Mouse (Mus musculus) kidney, embryonic 15.5 days (tissue): Measurements from ENCODE around the gene Slc16a3. TPM values are rescaled to one million over a fixed set of nuclear protein-coding genes. Genes with fewer than 3 reads are reported as not detected.
A peak's percentile ranks its signal among the peaks of the same experiment; 100 is the strongest.

Experiments used
- ATAC-seq: fragments of 200-750 bp; cut with Nextera tagmentation; replicated peaks from 2 replicates; pipeline ENCODE4 v1.8.0; 2017; ENCODE audit warnings: moderate TSS enrichment; ENCODE audit not compliant: low FRiP score
- H3K27ac ChIP-seq: fragments of 300-500 bp; sonication (generic); 2 replicates; pipeline ENCODE4 v1.5.1; 2015; ENCODE audit warnings: mild to moderate bottlenecking, inconsistent platforms
- H3K27me3 ChIP-seq: fragments of 300-500 bp; sonication (generic); 2 replicates; pipeline ENCODE4 v1.6.1; 2015; ENCODE audit warnings: inconsistent platforms
- H3K36me3 ChIP-seq: fragments of 300-500 bp; sonication (generic); 2 replicates; pipeline ENCODE4 v1.6.1; 2015; ENCODE audit warnings: inconsistent platforms
- H3K4me1 ChIP-seq: fragments of 300-500 bp; sonication (generic); 2 replicates; pipeline ENCODE4 v1.6.1; 2015; ENCODE audit warnings: inconsistent platforms
- H3K4me2 ChIP-seq: fragments of 300-500 bp; sonication (generic); 2 replicates; pipeline ENCODE4 v1.6.1; 2015; ENCODE audit warnings: moderate library complexity, mild to moderate bottlenecking, inconsistent platforms
- H3K4me3 ChIP-seq: fragments of 300-500 bp; sonication (generic); replicated peaks from 2 replicates; pipeline ENCODE4 v1.5.1; 2015; ENCODE audit warnings: mild to moderate bottlenecking, inconsistent platforms
- H3K9ac ChIP-seq: fragments of 300-500 bp; sonication (generic); 2 replicates; pipeline ENCODE4 v1.6.1; 2015; ENCODE audit warnings: mild to moderate bottlenecking, inconsistent platforms
- H3K9me3 ChIP-seq: fragments of 300-500 bp; sonication (generic); replicated peaks from 2 replicates; pipeline ENCODE4 v1.6.1; 2016; ENCODE audit warnings: inconsistent platforms
- WGBS: fragments of 180-500 bp; shearing (Covaris S2); methylation state at CpG from one replicate; pipeline ENCODE4 v1.1.7; 2015; ENCODE audit warnings: mixed read lengths; 5-methylcytosine and 5-hydroxymethylcytosine counted together
- polyA plus RNA-seq: library from polyadenylated mRNA; unstranded; fragments of >200 nt; fragmentation: Nextera tagmentation; extraction: Ambion mirVana; gene quantifications from 2 replicates; pipeline ENCODE4 v1.2.1, GENCODE M21; 2015

Gene Slc16a3
- polyA plus RNA-seq, 1 experiment from 2014 or later, result 66.0 TPM

DNA sequence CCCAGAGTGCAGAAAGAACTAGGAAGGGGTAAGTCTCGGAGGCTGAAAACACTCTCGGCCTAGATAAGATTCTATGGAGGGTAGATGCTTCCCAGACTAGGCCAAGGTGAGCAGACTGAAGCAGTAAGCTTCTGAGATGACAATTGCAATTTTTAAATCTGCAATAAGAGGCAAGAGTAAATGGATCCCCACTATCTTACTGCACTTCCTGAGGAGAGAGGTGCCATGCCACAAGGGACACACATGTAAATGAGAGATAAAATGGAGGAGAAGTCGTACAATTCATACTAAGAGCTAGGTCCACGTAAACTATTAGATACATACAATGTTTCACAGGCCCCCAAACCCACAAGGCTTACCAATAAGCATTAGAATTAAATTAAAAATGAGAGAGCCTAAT, 19.8 kb upstream of the Slc16a3 start:
- ATAC-seq, result no peak
- Histone ChIP-seq H3K27ac (no peak overlapping the region), H3K27me3 (no peaks in the 10 kb centered on the region), H3K9me3 (no peaks in the 10 kb centered on the region), H3K9ac (no peak overlapping the region), H3K36me3 (peaks cover 24% of the 10 kb centered on the region), H3K4me2 (no peak overlapping the region), H3K4me3 (no peak overlapping the region), H3K4me1 (peaks cover 16% of the 10 kb centered on the region; the same call in 1 of the 2 replicates)
- 96% methylated on average over 4 of the region's 4 CpGs for WGBS

DNA sequence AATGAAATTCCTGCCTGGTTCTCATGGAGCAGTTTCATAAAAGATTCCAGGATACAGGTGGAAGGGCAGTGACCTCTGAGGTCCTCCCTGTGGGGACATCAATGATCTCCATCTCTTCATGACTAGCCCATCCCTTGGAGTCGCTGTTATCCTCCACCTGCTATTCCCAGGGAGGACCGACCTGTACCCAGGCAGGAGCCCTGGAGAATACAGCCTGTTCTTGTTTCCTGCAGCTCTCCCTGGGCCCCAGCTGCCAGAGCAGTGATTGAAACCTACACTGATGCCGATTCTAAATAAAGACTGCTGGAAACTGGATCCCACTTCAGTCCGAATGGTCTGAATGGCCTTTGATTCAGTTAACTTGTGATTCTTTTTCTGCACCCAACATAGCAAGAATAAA, 16.8 kb upstream of the Slc16a3 start:
- no peak overlapping the region for H3K27ac ChIP-seq
- H3K9ac ChIP-seq, result no peak overlapping the region
- H3K9me3 ChIP-seq, result no peaks in the 10 kb centered on the region
- H3K4me3 ChIP-seq, result no peak overlapping the region
- H3K4me2 ChIP-seq, result peak overlapping the region; percentile 81; the same call in 1 of the 2 replicates
- H3K36me3 ChIP-seq, result peaks cover 1% of the 10 kb centered on the region
- WGBS, result 83% methylated on average over 4 of the region's 4 CpGs
- ATAC-seq, result no peak
- peaks cover 16% of the 10 kb centered on the region; the same call in 1 of the 2 replicates for H3K4me1 ChIP-seq
- no peaks in the 10 kb centered on the region for H3K27me3 ChIP-seq

GRCm38 (mm10) chr11:120932564-120933398, 15.5 kb upstream of the Slc16a3 start, which contains the start of gene Ccdc57:
Gene Ccdc57, minus strand, starts transcription at chr11:120932872.
- Histone ChIP-seq H3K27me3 (no peaks in the 10 kb centered on the region), H3K9me3 (no peaks in the 10 kb centered on the region), H3K36me3 (no peaks in the 10 kb centered on the region), H3K4me2 (peak within 1 kb of the TSS; percentile 81), H3K9ac (peak within 1 kb of the TSS; percentile 72), H3K4me1 (peaks cover 16% of the 10 kb centered on the region; the same call in 1 of the 2 replicates), H3K4me3 (peak within 1 kb of the TSS; percentile 77), H3K27ac (peak within 1 kb of the TSS; percentile 34; the same call in 1 of the 2 replicates)
- 9% methylated on average over 44 of the region's 44 CpGs for WGBS
- peak; percentile 93 for ATAC-seq

DNA sequence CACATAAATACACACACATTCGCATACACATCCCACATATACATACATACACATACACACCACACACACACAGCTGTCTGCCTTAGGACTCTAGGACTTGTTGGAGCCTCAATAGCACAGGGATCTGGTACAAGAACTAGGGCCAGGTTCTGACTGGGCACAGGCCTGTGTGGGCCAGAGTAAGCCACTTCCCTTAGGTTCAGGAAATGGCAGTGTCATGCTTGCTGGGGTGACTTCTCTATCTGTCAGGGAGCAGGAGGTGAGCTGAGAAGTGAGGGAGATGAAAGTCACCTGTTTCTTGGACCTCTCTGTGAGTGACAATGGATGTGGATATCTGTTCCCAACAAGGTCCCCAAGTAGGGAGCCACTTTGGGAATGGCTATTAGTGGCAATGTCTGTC, 10.3 kb upstream of the Slc16a3 start:
- Histone ChIP-seq H3K9me3 (no peaks in the 10 kb centered on the region), H3K9ac (no peak overlapping the region), H3K27me3 (no peaks in the 10 kb centered on the region), H3K4me1 (peaks cover 3% of the 10 kb centered on the region; the same call in 1 of the 2 replicates), H3K27ac (no peak overlapping the region), H3K36me3 (no peaks in the 10 kb centered on the region), H3K4me3 (no peak overlapping the region), H3K4me2 (no peak overlapping the region)
- ATAC-seq, result no peak
- 88% methylated on average over 1 of the region's 1 CpGs for WGBS

DNA sequence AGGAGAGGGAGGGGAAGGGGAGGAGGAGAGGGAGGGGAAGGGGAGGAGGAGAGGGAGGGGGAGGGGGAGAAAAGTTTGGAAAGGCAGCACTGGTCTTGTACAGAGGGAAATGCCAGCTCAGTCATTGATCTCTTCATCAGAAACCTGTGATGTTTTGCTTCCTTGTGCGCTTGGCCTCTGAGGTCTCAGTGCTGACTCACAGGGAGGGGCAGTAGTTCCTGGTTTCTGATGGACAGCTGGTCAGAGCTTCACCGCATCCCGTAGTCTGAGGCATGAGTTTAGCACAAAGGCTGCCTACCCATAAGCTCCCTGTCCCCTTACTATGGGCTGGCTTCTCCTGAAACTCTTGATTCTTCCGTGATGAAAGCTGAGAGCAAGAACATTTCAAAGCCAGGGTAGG, 9.5 kb upstream of the Slc16a3 start:
- no peak for ATAC-seq

DNA sequence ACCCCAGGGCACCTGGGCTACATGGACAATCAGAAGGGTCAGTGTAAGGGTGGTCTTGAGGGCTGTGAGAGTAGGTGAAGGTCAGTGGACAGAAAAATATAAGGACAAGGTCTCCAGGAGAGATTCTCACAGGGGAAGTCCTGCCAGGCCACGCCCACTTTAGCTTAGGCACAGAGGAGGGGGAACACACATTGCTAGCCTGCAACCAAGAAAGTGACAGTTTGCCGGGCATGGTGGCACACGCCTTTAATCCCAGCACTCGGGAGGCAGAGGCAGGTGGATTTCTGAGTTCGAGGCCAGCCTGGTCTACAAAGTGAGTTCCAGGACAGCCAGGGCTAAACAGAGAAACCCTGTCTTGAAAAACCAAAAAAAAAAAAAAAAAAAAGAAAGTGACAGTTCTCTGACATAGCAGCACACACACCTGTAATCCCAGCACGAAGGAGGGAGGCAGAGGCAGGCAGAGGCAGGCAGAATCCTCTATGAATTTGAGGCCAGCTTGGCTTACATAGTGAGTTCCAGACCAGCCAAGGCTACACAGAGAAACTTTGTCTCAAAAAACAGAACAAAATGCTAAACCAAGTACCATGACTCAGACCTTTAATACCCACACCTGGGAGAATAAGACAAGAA, 8.5 kb upstream of the Slc16a3 start:
- WGBS, result 57% methylated on average over 6 of the region's 6 CpGs
- H3K4me2 ChIP-seq, result no peak overlapping the region
- no peaks in the 10 kb centered on the region for H3K4me1 ChIP-seq
- no peak overlapping the region for H3K9ac ChIP-seq
- no peak for ATAC-seq
- no peaks in the 10 kb centered on the region for H3K36me3 ChIP-seq
- H3K9me3 ChIP-seq, result no peaks in the 10 kb centered on the region
- 0 out of 2 replicates have a peak, but pooled peaks cover 4% of the 10 kb centered on the region for H3K27me3 ChIP-seq
- H3K27ac ChIP-seq, result no peak overlapping the region
- H3K4me3 ChIP-seq, result no peak overlapping the region

More for the DNA sequence above, 9.5 kb upstream of the Slc16a3 start:
- Histone ChIP-seq H3K9ac (no peak overlapping the region), H3K36me3 (no peaks in the 10 kb centered on the region), H3K4me1 (no peaks in the 10 kb centered on the region), H3K27me3 (no peaks in the 10 kb centered on the region), H3K9me3 (no peaks in the 10 kb centered on the region), H3K4me3 (no peak overlapping the region), H3K4me2 (no peak overlapping the region), H3K27ac (no peak overlapping the region)
- WGBS, result 29% methylated on average over 4 of the region's 4 CpGs

DNA sequence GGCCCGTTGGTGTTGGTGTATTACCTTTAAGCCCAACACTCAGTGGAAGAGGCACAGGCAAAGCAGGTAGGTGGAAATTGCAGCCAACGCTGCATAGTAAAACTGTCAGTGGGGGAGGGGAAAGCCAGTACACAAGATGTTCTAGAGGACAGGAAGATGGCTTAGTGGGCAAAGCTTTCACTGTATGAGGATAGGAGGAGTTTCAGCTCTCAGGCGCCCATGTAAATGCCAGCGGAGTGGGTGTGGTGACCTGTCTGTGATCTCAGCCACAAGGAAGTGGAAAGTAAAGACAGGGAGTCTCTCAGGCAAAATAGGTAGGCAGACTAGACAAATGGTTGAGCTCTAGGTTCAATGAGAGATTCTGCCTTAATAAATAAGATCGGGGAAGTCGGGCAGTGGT, 7.3 kb upstream of the Slc16a3 start:
- Histone ChIP-seq H3K27ac (no peak overlapping the region), H3K4me2 (no peak overlapping the region), H3K9ac (no peak overlapping the region), H3K4me1 (no peaks in the 10 kb centered on the region), H3K9me3 (no peaks in the 10 kb centered on the region), H3K4me3 (no peak overlapping the region), H3K27me3 (peaks cover 4% of the 10 kb centered on the region; the same call in 1 of the 2 replicates), H3K36me3 (no peaks in the 10 kb centered on the region)
- WGBS, result 87% methylated on average over 6 of the region's 6 CpGs
- ATAC-seq, result no peak

DNA sequence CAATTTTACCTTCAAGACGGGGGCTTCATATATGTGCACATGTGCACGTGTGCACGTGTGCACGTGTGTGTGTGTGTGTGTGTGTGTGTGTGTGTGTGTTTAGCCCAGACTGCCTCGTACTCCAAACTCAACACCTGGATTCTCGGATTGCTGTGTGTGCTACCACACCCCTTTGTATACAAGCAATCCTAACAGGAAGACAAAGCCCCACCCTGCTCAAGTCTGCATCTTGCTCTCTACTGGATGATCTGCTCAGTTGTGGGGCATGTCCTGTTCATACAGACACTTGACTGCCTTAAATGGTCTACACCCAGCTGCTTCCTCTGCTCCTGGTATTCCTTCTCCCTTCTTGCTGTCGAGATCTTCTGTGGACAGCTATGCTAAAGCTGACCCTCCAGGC, 3.0 kb upstream of the Slc16a3 start:
- peaks cover 22% of the 10 kb centered on the region for H3K4me1 ChIP-seq
- no peaks in the 10 kb centered on the region for H3K36me3 ChIP-seq
- H3K9me3 ChIP-seq, result no peaks in the 10 kb centered on the region
- no peak for ATAC-seq
- H3K4me2 ChIP-seq, result no peak overlapping the region
- peaks cover 23% of the 10 kb centered on the region for H3K27me3 ChIP-seq
- 83% methylated on average over 7 of the region's 7 CpGs for WGBS
- no peak overlapping the region for H3K9ac ChIP-seq
- H3K27ac ChIP-seq, result no peak overlapping the region
- H3K4me3 ChIP-seq, result no peak overlapping the region

- Histone ChIP-seq H3K36me3 (no peaks in the 10 kb centered on the region), H3K9me3 (no peaks in the 10 kb centered on the region), H3K27ac (no peak overlapping the region), H3K9ac (no peak overlapping the region), H3K27me3 (peaks cover 23% of the 10 kb centered on the region), H3K4me1 (peaks cover 28% of the 10 kb centered on the region), H3K4me3 (no peak overlapping the region), H3K4me2 (no peak overlapping the region)
- WGBS, result 93% methylated on average over 5 of the region's 5 CpGs
- ATAC-seq, result no peak
These were observed 2.4 kb upstream of the Slc16a3 start for GRCm38 (mm10) chr11:120945926-120946325.

GRCm38 (mm10) chr11:120948861-120949851, 876 bp downstream of the Slc16a3 start:
- peaks cover 44% of the 10 kb centered on the region for H3K4me1 ChIP-seq
- peak overlapping the region; percentile 59 for H3K27ac ChIP-seq
- H3K36me3 ChIP-seq, result no peaks in the 10 kb centered on the region
- peak; percentile 47 for ATAC-seq
- peak overlapping the region; percentile 89 for H3K4me2 ChIP-seq
- H3K9ac ChIP-seq, result peak overlapping the region; percentile 64
- peaks cover 23% of the 10 kb centered on the region for H3K27me3 ChIP-seq
- 2% methylated on average over 75 of the region's 75 CpGs for WGBS
- no peaks in the 10 kb centered on the region for H3K9me3 ChIP-seq
- H3K4me3 ChIP-seq, result peak overlapping the region; percentile 61

DNA sequence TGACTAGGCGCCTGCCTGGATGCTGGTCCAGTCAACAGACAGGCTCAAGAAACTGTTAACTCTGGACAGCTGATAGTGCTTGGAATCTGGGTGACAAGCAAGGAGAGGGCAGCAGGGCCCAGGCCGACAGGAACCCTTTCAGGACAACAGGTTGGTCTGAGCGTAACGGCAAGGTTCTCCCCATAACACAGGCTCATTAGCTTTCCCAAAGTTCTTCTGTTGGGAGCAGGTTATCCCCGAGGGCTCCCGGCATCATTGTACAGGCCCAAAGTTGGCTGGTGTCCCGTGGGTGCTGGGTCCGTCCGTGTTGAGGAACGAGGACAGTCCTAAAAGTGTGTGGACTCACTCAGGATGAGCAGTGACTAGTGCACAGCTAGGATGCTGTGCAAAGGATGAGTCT, 1.6 kb downstream of the Slc16a3 start:
- H3K4me2 ChIP-seq, result peak overlapping the region; percentile 89
- 17% methylated on average over 10 of the region's 10 CpGs for WGBS
- peaks cover 48% of the 10 kb centered on the region for H3K4me1 ChIP-seq
- H3K9ac ChIP-seq, result peak overlapping the region; percentile 64
- no peaks in the 10 kb centered on the region for H3K36me3 ChIP-seq
- H3K4me3 ChIP-seq, result peak overlapping the region; percentile 61
- H3K27ac ChIP-seq, result peak overlapping the region; percentile 59; the same call in 1 of the 2 replicates
- peaks cover 19% of the 10 kb centered on the region for H3K27me3 ChIP-seq
- no peak for ATAC-seq
- no peaks in the 10 kb centered on the region for H3K9me3 ChIP-seq
